Mouse (Mus musculus): Measurements from ENCODE around the gene Akap17b.

- no peak for TF ChIP-seq CTCF (conservative IDR thresholded peaks at IDR 0.05; ENCODE audit: insufficient read depth, insufficient read length, low read depth, low read length)
- TF ChIP-seq POLR2A (IDR thresholded peaks at IDR 0.05; ENCODE audit: low read depth, low read length) = no peak
Observed at GRCm38 (mm10) chrX:36640046-36640445, 5.1 kb downstream of the Akap17b start.

Data from kidney, adult 2 months (tissue).